Comparison of ENCODE assay signal across 9 mouse cellular contexts in the genomic region with DNA sequence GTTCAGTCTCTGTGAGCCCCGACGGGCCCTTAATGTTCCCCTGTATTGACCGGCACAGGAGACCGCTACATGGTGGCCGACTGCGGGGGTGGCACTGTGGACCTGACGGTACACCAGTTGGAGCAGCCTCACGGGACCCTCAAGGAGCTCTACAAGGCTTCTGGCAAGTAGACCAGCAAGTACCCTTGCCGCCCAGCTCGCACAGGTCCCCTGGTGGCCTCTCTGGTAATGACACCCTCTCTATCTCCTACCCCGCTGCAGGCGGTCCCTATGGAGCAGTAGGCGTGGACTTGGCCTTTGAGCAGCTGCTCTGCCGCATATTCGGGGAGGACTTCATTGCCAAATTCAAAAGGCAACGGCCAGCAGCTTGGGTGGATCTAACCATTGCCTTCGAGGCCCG. TPM values are rescaled to one million over a fixed set of nuclear protein-coding genes. Genes with fewer than 3 reads are reported as not detected.
DNase-seq lines count a peak whose midpoint lies in the region; ATAC-seq and TF ChIP-seq lines count a peak whose summit lies in the region.
"Had no signal": no experiment of that assay in that cellular context is flagged by ENCODE, and none has a peak within 500 bp of the region (broad histone marks: within the 10 kb centered on the region; RNA-seq: fewer than 3 reads in every experiment).

No protein-coding gene starts in this region.

- TF ChIP-seq CTCF in liver, embryonic 14.5 days (IDR thresholded peaks at IDR 0.05; ENCODE audit: low read depth): peak; percentile 98

- H3K27me3 ChIP-seq in embryonic facial prominence, embryonic 14.5 days (replicated peaks; ENCODE audit: control insufficient read depth, insufficient read depth, low read length): no peaks in the 10 kb centered on the region
- H3K27me3 ChIP-seq in heart, embryonic 11.5 days (ENCODE audit: control insufficient read depth, insufficient read depth, low read length): peaks cover 2% of the 10 kb centered on the region; the same call in 1 of the 2 replicates
- H3K27me3 ChIP-seq in liver, embryonic 14.5 days (ENCODE audit: control insufficient read depth, insufficient read depth, low read length): no peaks in the 10 kb centered on the region
- H3K27me3 ChIP-seq in neural tube, embryonic 12.5 days (replicated peaks): no peaks in the 10 kb centered on the region

- no peak for TF ChIP-seq EP300 in liver, embryonic 14.5 days (IDR thresholded peaks at IDR 0.05; ENCODE audit: low read depth)

- H3K4me1 ChIP-seq in embryonic facial prominence, embryonic 14.5 days (ENCODE audit: control insufficient read depth, insufficient read depth, low read length): no peaks in the 10 kb centered on the region
- peaks cover 20% of the 10 kb centered on the region for H3K4me1 ChIP-seq in heart, embryonic 11.5 days (ENCODE audit: control insufficient read depth, insufficient read depth, low read length)
- peaks cover 6 to 11% of the 10 kb centered on the region in 2 experiments; a peak in 3 of 4 replicates for H3K4me1 ChIP-seq in liver, embryonic 14.5 days (replicated peaks; ENCODE audit: control insufficient read depth in 2 of 2, insufficient read depth in 2 of 2, low read length in 1 of 2)
- peaks cover 4% of the 10 kb centered on the region; the same call in 1 of the 2 replicates for H3K4me1 ChIP-seq in neural tube, embryonic 12.5 days

- H3K4me2 ChIP-seq in embryonic facial prominence, embryonic 14.5 days (ENCODE audit: low read depth, low read length): no peak overlapping the region
- 0 out of 2 replicates have a peak overlapping the region, but pooled peaks have one; percentile 25 for H3K4me2 ChIP-seq in heart, embryonic 11.5 days
- peak overlapping the region; percentile 33 for H3K4me2 ChIP-seq in liver, embryonic 14.5 days (ENCODE audit: low read depth)
- H3K4me2 ChIP-seq in neural tube, embryonic 12.5 days (replicated peaks): peak overlapping the region; percentile 23

- ATAC-seq in embryonic facial prominence, embryonic 14.5 days (ENCODE audit: low read depth): peak; percentile 64
- ATAC-seq in heart, embryonic 11.5 days (replicated peaks; ENCODE audit: insufficient number of reproducible peaks, low FRiP score, low TSS enrichment): peak; percentile 25; the same call in 1 of the 2 replicates
- ATAC-seq in liver, embryonic 14.5 days (ENCODE audit: insufficient read depth): peak; percentile 79
- ATAC-seq in neural tube, embryonic 12.5 days (ENCODE audit: low FRiP score, low read depth): peak; percentile 46; the same call in 1 of the 2 replicates

- DNase-seq in urinary bladder, adult 18-20 months (ENCODE audit: low spot score in 2 of 2): peak; percentile 50 to 55
- DNase-seq in urinary bladder, adult 2 months (ENCODE audit: low spot score): no peak
- peak; percentile 79 for DNase-seq in embryonic facial prominence, embryonic 14.5 days (ENCODE audit: low spot score)
- DNase-seq in kidney, postnatal 10 days: peak; percentile 91
- peak; percentile 62 to 73 (median 65) for DNase-seq in liver, embryonic 14.5 days (ENCODE audit: low read depth in 3 of 3, low spot score in 3 of 3)
- DNase-seq in testis, postnatal 10 days (ENCODE audit: low spot score): peak; percentile 93

- no peaks in the 10 kb centered on the region for H3K9me3 ChIP-seq in embryonic facial prominence, embryonic 14.5 days (ENCODE audit: control insufficient read depth, low read length)
- H3K9me3 ChIP-seq in heart, embryonic 11.5 days (replicated peaks; ENCODE audit: control insufficient read depth, low read length): no peaks in the 10 kb centered on the region
- H3K9me3 ChIP-seq in liver, embryonic 14.5 days (ENCODE audit: control insufficient read depth, low read length): no peaks in the 10 kb centered on the region
- no peaks in the 10 kb centered on the region for H3K9me3 ChIP-seq in neural tube, embryonic 12.5 days

- peaks cover 83% of the 10 kb centered on the region for H3K36me3 ChIP-seq in embryonic facial prominence, embryonic 14.5 days (ENCODE audit: control insufficient read depth, insufficient read depth, low read length)
- H3K36me3 ChIP-seq in heart, embryonic 11.5 days (ENCODE audit: control insufficient read depth, insufficient read depth, low read length): peaks cover 10% of the 10 kb centered on the region
- H3K36me3 ChIP-seq in liver, embryonic 14.5 days (replicated peaks; ENCODE audit: control insufficient read depth, insufficient read depth, low read depth): peaks cover 35% of the 10 kb centered on the region
- H3K36me3 ChIP-seq in neural tube, embryonic 12.5 days: peaks cover 41% of the 10 kb centered on the region

- 33% methylated on average over 17 of the region's 18 CpGs for WGBS in embryonic facial prominence, embryonic 14.5 days
- 21% methylated on average over 18 of the region's 18 CpGs for WGBS in heart, embryonic 11.5 days (ENCODE audit: insufficient replicate concordance)
- WGBS in liver, embryonic 14.5 days (ENCODE audit: insufficient replicate concordance): 24% methylated on average over 18 of the region's 18 CpGs
- 26% methylated on average over 18 of the region's 18 CpGs for WGBS in neural tube, embryonic 12.5 days

- H3K27ac ChIP-seq in embryonic facial prominence, embryonic 14.5 days (replicated peaks; ENCODE audit: low read depth, low read length): no peak overlapping the region
- H3K27ac ChIP-seq in heart, embryonic 11.5 days (ENCODE audit: low read depth, low read length): no peak overlapping the region
- no peak overlapping the region for H3K27ac ChIP-seq in liver, embryonic 14.5 days
- no peak overlapping the region for H3K27ac ChIP-seq in neural tube, embryonic 12.5 days

- no peak overlapping the region for H3K9ac ChIP-seq in embryonic facial prominence, embryonic 14.5 days (ENCODE audit: low read depth, low read length)
- H3K9ac ChIP-seq in heart, embryonic 11.5 days (ENCODE audit: low read depth, low read length): no peak overlapping the region
- no peak overlapping the region for H3K9ac ChIP-seq in liver, embryonic 14.5 days (replicated peaks)
- H3K9ac ChIP-seq in neural tube, embryonic 12.5 days: no peak overlapping the region

- H3K4me3 ChIP-seq in embryonic facial prominence, embryonic 14.5 days (ENCODE audit: low read depth, low read length): no peak overlapping the region
- no peak overlapping the region for H3K4me3 ChIP-seq in heart, embryonic 11.5 days (ENCODE audit: low read depth, low read length)
- no peak overlapping the region for H3K4me3 ChIP-seq in liver, embryonic 14.5 days (ENCODE audit: insufficient read depth in 1 of 2, low read depth in 2 of 2, low read length in 2 of 2)
- H3K4me3 ChIP-seq in neural tube, embryonic 12.5 days: no peak overlapping the region
- H3K4me3 ChIP-seq: erythroblast, embryonic 14.5 days had no signal

RNA-seq across cellular contexts. Expression of gene Gm11037, which starts 9.3 kb away (rescaled TPM):
- polyA plus RNA-seq in urinary bladder, adult 2 months (2012; rRNA removed): not detected in 2 replicates
- not detected in 2 replicates for polyA plus RNA-seq in embryonic facial prominence, embryonic 14.5 days (2014; fragmentation: Nextera tagmentation; extraction: Ambion mirVana)
- polyA plus RNA-seq in heart, embryonic 11.5 days (2014; fragmentation: Nextera tagmentation; extraction: Ambion mirVana): not detected in 2 replicates
- polyA plus RNA-seq in liver, embryonic 14.5 days (2012; rRNA removed): not detected in 2 replicates
- polyA plus RNA-seq in liver, embryonic 14.5 days (2014; fragmentation: Nextera tagmentation; extraction: Ambion mirVana): not detected in 2 replicates
- not detected in 2 replicates for polyA plus RNA-seq in neural tube, embryonic 12.5 days (2016; fragmentation: Nextera tagmentation; extraction: Ambion mirVana)
- polyA plus RNA-seq: erythroblast, embryonic 14.5 days had no signal

RNA-seq across cellular contexts. Expression of gene Hspa12b, which starts 15.5 kb away (rescaled TPM):
- 33.1 and 34.8 TPM in 2 replicates for polyA plus RNA-seq in urinary bladder, adult 2 months (2012; rRNA removed)
- 9.2 and 10.9 TPM in 2 replicates for polyA plus RNA-seq in embryonic facial prominence, embryonic 14.5 days (2014; fragmentation: Nextera tagmentation; extraction: Ambion mirVana)
- polyA plus RNA-seq in heart, embryonic 11.5 days (2014; fragmentation: Nextera tagmentation; extraction: Ambion mirVana): 5.6 and 6.3 TPM in 2 replicates
- 1.6 and 2.1 TPM in 2 replicates for polyA plus RNA-seq in liver, embryonic 14.5 days (2012; rRNA removed)
- polyA plus RNA-seq in liver, embryonic 14.5 days (2014; fragmentation: Nextera tagmentation; extraction: Ambion mirVana): 0.71 and 0.76 TPM in 2 replicates
- 6.1 and 6.9 TPM in 2 replicates for polyA plus RNA-seq in neural tube, embryonic 12.5 days (2016; fragmentation: Nextera tagmentation; extraction: Ambion mirVana)

RNA-seq across cellular contexts. Expression of gene 1700037H04Rik, which starts 17.3 kb away (rescaled TPM):
- polyA plus RNA-seq in urinary bladder, adult 2 months (2012; rRNA removed): 51.9 and 54.5 TPM in 2 replicates
- polyA plus RNA-seq in embryonic facial prominence, embryonic 14.5 days (2014; fragmentation: Nextera tagmentation; extraction: Ambion mirVana): 64.6 and 69.4 TPM in 2 replicates
- 83.0 and 83.4 TPM in 2 replicates for polyA plus RNA-seq in heart, embryonic 11.5 days (2014; fragmentation: Nextera tagmentation; extraction: Ambion mirVana)
- 105 and 125 TPM in 2 replicates for polyA plus RNA-seq in liver, embryonic 14.5 days (2012; rRNA removed)
- 129 and 153 TPM in 2 replicates for polyA plus RNA-seq in liver, embryonic 14.5 days (2014; fragmentation: Nextera tagmentation; extraction: Ambion mirVana)
- polyA plus RNA-seq in neural tube, embryonic 12.5 days (2016; fragmentation: Nextera tagmentation; extraction: Ambion mirVana): 98.8 and 104 TPM in 2 replicates

RNA-seq across cellular contexts. Expression of gene Cenpb, which starts 37.3 kb away (rescaled TPM):
- 60.4 and 94.3 TPM in 2 replicates for polyA plus RNA-seq in urinary bladder, adult 2 months (2012; rRNA removed)
- 10.4 and 10.6 TPM in 2 replicates for polyA plus RNA-seq in embryonic facial prominence, embryonic 14.5 days (2014; fragmentation: Nextera tagmentation; extraction: Ambion mirVana)
- 4.1 and 4.6 TPM in 2 replicates for polyA plus RNA-seq in heart, embryonic 11.5 days (2014; fragmentation: Nextera tagmentation; extraction: Ambion mirVana)
- polyA plus RNA-seq in liver, embryonic 14.5 days (2012; rRNA removed): 11.0 and 12.4 TPM in 2 replicates
- 2.7 and 3.0 TPM in 2 replicates for polyA plus RNA-seq in liver, embryonic 14.5 days (2014; fragmentation: Nextera tagmentation; extraction: Ambion mirVana)
- polyA plus RNA-seq in neural tube, embryonic 12.5 days (2016; fragmentation: Nextera tagmentation; extraction: Ambion mirVana): 19.3 and 21.1 TPM in 2 replicates

RNA-seq across cellular contexts. Expression of gene Cdc25b, which starts 44.2 kb away (rescaled TPM):
- polyA plus RNA-seq in urinary bladder, adult 2 months (2012; rRNA removed): 38.9 and 39.3 TPM in 2 replicates
- polyA plus RNA-seq in embryonic facial prominence, embryonic 14.5 days (2014; fragmentation: Nextera tagmentation; extraction: Ambion mirVana): 51.2 and 60.8 TPM in 2 replicates
- polyA plus RNA-seq in heart, embryonic 11.5 days (2014; fragmentation: Nextera tagmentation; extraction: Ambion mirVana): 41.1 and 41.8 TPM in 2 replicates
- polyA plus RNA-seq in liver, embryonic 14.5 days (2012; rRNA removed): 156 and 166 TPM in 2 replicates
- polyA plus RNA-seq in liver, embryonic 14.5 days (2014; fragmentation: Nextera tagmentation; extraction: Ambion mirVana): 184 and 209 TPM in 2 replicates
- 97.0 and 99.5 TPM in 2 replicates for polyA plus RNA-seq in neural tube, embryonic 12.5 days (2016; fragmentation: Nextera tagmentation; extraction: Ambion mirVana)

Comparison
In these comparisons a context has a peak if more than half of its experiments do, and no peak if none do; other contexts are left out.
1. ATAC-seq: peak in every context shown above with its lines; median percentile 79 in liver, embryonic 14.5 days; 64 in embryonic facial prominence, embryonic 14.5 days; 46 in neural tube, embryonic 12.5 days; 25 in heart, embryonic 11.5 days.